Mouse (Mus musculus): ENCODE results near the gene Slc12a6. TPM values are rescaled to one million over a fixed set of nuclear protein-coding genes. Genes with fewer than 3 reads are reported as not detected.

Gene Slc12a6
- polyA plus RNA-seq, 1 experiment from 2014 or later: 17.2 TPM

GRCm38 (mm10) chr2:112381219-112381618 is 115.6 kb downstream of the Slc12a6 start:
- Histone ChIP-seq H3K9ac (no peak overlapping the region), H3K9me3 (no peaks in the 10 kb centered on the region), H3K4me1 (peaks cover 9% of the 10 kb centered on the region), H3K27ac (no peak overlapping the region), H3K36me3 (replicated peaks) (no peaks in the 10 kb centered on the region), H3K27me3 (no peaks in the 10 kb centered on the region), H3K4me3 (replicated peaks) (no peak overlapping the region), H3K4me2 (no peak overlapping the region)
- no peak for ATAC-seq (ENCODE audit: low FRiP score)
- 90% methylated on average over 1 of the region's 1 CpGs for WGBS

GRCm38 (mm10) chr2:112390843-112391242 is 125.2 kb downstream of the Slc12a6 start:
- Histone ChIP-seq H3K36me3 (replicated peaks) (no peaks in the 10 kb centered on the region), H3K4me1 (no peaks in the 10 kb centered on the region), H3K9ac (no peak overlapping the region), H3K27ac (no peak overlapping the region), H3K4me2 (no peak overlapping the region), H3K27me3 (no peaks in the 10 kb centered on the region), H3K4me3 (replicated peaks) (no peak overlapping the region), H3K9me3 (no peaks in the 10 kb centered on the region)
- ATAC-seq (ENCODE audit: low FRiP score): no peak
- WGBS: 85% methylated on average over 5 of the region's 5 CpGs

GRCm38 (mm10) chr2:112391346-112392000 is 125.8 kb downstream of the Slc12a6 start:
- no peak overlapping the region for H3K27ac ChIP-seq
- no peaks in the 10 kb centered on the region for H3K9me3 ChIP-seq
- no peaks in the 10 kb centered on the region for H3K27me3 ChIP-seq
- no peak overlapping the region for H3K9ac ChIP-seq
- WGBS: 93% methylated on average over 4 of the region's 4 CpGs
- H3K36me3 ChIP-seq (replicated peaks): no peaks in the 10 kb centered on the region
- no peaks in the 10 kb centered on the region for H3K4me1 ChIP-seq
- H3K4me3 ChIP-seq (replicated peaks): no peak overlapping the region
- H3K4me2 ChIP-seq: no peak overlapping the region
- ATAC-seq (ENCODE audit: low FRiP score): no peak

GRCm38 (mm10) chr2:112392689-112393088 is 127.1 kb downstream of the Slc12a6 start:
- ATAC-seq (ENCODE audit: low FRiP score): no peak
- 93% methylated on average over 1 of the region's 1 CpGs for WGBS

GRCm38 (mm10) chr2:112393958-112394357 is 128.3 kb downstream of the Slc12a6 start:
- ATAC-seq (ENCODE audit: low FRiP score): no peak

More at GRCm38 (mm10) chr2:112392689-112393088, 127.1 kb downstream of the Slc12a6 start:
- H3K4me3 ChIP-seq (replicated peaks): no peak overlapping the region
- no peaks in the 10 kb centered on the region for H3K4me1 ChIP-seq
- no peak overlapping the region for H3K9ac ChIP-seq
- no peaks in the 10 kb centered on the region for H3K27me3 ChIP-seq
- no peaks in the 10 kb centered on the region for H3K9me3 ChIP-seq
- no peaks in the 10 kb centered on the region for H3K36me3 ChIP-seq (replicated peaks)
- no peak overlapping the region for H3K27ac ChIP-seq
- no peak overlapping the region for H3K4me2 ChIP-seq

GRCm38 (mm10) chr2:112396649-112397048 is 131.0 kb downstream of the Slc12a6 start:
- H3K4me1 ChIP-seq: no peaks in the 10 kb centered on the region
- 80% methylated on average over 1 of the region's 1 CpGs for WGBS
- no peak overlapping the region for H3K4me3 ChIP-seq (replicated peaks)
- H3K27me3 ChIP-seq: no peaks in the 10 kb centered on the region
- ATAC-seq (ENCODE audit: low FRiP score): no peak
- no peaks in the 10 kb centered on the region for H3K36me3 ChIP-seq (replicated peaks)
- H3K27ac ChIP-seq: no peak overlapping the region
- no peak overlapping the region for H3K9ac ChIP-seq
- H3K4me2 ChIP-seq: no peak overlapping the region
- no peaks in the 10 kb centered on the region for H3K9me3 ChIP-seq

More at GRCm38 (mm10) chr2:112393958-112394357, 128.3 kb downstream of the Slc12a6 start:
- Histone ChIP-seq H3K9ac (no peak overlapping the region), H3K4me1 (no peaks in the 10 kb centered on the region), H3K27me3 (no peaks in the 10 kb centered on the region), H3K9me3 (no peaks in the 10 kb centered on the region), H3K27ac (no peak overlapping the region), H3K4me2 (no peak overlapping the region), H3K36me3 (replicated peaks) (no peaks in the 10 kb centered on the region), H3K4me3 (replicated peaks) (no peak overlapping the region)

- no peaks in the 10 kb centered on the region for H3K4me1 ChIP-seq
- ATAC-seq (ENCODE audit: low FRiP score): no peak
- H3K27me3 ChIP-seq: no peaks in the 10 kb centered on the region
- peaks cover 23% of the 10 kb centered on the region for H3K36me3 ChIP-seq (replicated peaks)
- H3K4me3 ChIP-seq (replicated peaks): no peak overlapping the region
- H3K9ac ChIP-seq: no peak overlapping the region
- no peaks in the 10 kb centered on the region for H3K9me3 ChIP-seq
- WGBS: 92% methylated on average over 3 of the region's 3 CpGs
- no peak overlapping the region for H3K4me2 ChIP-seq
- H3K27ac ChIP-seq: no peak overlapping the region
These were observed 141.4 kb downstream of the Slc12a6 start for GRCm38 (mm10) chr2:112407030-112407429.

Other genes with a start within 250 kb of the Slc12a6 start
- gene Olfr1311, start 241.4 kb upstream of the Slc12a6 start, polyA plus RNA-seq (2016; fragmentation: Nextera tagmentation; extraction: Ambion mirVana): not detected in 2 replicates
- gene Olfr1312, start 215.6 kb upstream of the Slc12a6 start, polyA plus RNA-seq (2016; fragmentation: Nextera tagmentation; extraction: Ambion mirVana): not detected in 2 replicates
- not detected in 2 replicates for gene Olfr1313, start 188.0 kb upstream of the Slc12a6 start, polyA plus RNA-seq (2016; fragmentation: Nextera tagmentation; extraction: Ambion mirVana)
- not detected in 2 replicates for gene Olfr1314, start 169.0 kb upstream of the Slc12a6 start, polyA plus RNA-seq (2016; fragmentation: Nextera tagmentation; extraction: Ambion mirVana)
- gene Olfr1315-ps1, start 150.4 kb upstream of the Slc12a6 start, polyA plus RNA-seq (2016; fragmentation: Nextera tagmentation; extraction: Ambion mirVana): not detected in 2 replicates
- gene Olfr1316, start 130.8 kb upstream of the Slc12a6 start, polyA plus RNA-seq (2016; fragmentation: Nextera tagmentation; extraction: Ambion mirVana): not detected in 2 replicates
- not detected in 2 replicates for gene Olfr1317, start 125.5 kb upstream of the Slc12a6 start, polyA plus RNA-seq (2016; fragmentation: Nextera tagmentation; extraction: Ambion mirVana)
- gene Olfr1318, start 111.6 kb upstream of the Slc12a6 start, polyA plus RNA-seq (2016; fragmentation: Nextera tagmentation; extraction: Ambion mirVana): not detected in 2 replicates
- gene Lpcat4, start 26.4 kb upstream of the Slc12a6 start, polyA plus RNA-seq (2016; fragmentation: Nextera tagmentation; extraction: Ambion mirVana): 8.2 and 13.6 TPM in 2 replicates
- not detected in 2 replicates for gene Nutm1, start 6.5 kb upstream of the Slc12a6 start, polyA plus RNA-seq (2016; fragmentation: Nextera tagmentation; extraction: Ambion mirVana)
- gene Nop10, start 3.9 kb upstream of the Slc12a6 start, polyA plus RNA-seq (2016; fragmentation: Nextera tagmentation; extraction: Ambion mirVana): 152 and 157 TPM in 2 replicates
- gene Gm21985, start 489 bp downstream of the Slc12a6 start, polyA plus RNA-seq (2016; fragmentation: Nextera tagmentation; extraction: Ambion mirVana): not detected in 2 replicates
- gene Emc4, start 102.2 kb downstream of the Slc12a6 start, polyA plus RNA-seq (2016; fragmentation: Nextera tagmentation; extraction: Ambion mirVana): 104 and 111 TPM in 2 replicates
- gene Katnbl1, start 113.4 kb downstream of the Slc12a6 start, polyA plus RNA-seq (2016; fragmentation: Nextera tagmentation; extraction: Ambion mirVana): 48.6 and 53.4 TPM in 2 replicates
- gene Emc7, start 189.2 kb downstream of the Slc12a6 start, polyA plus RNA-seq (2016; fragmentation: Nextera tagmentation; extraction: Ambion mirVana): 11.1 and 11.5 TPM in 2 replicates
- gene Chrm5, start 214.9 kb downstream of the Slc12a6 start, polyA plus RNA-seq (2016; fragmentation: Nextera tagmentation; extraction: Ambion mirVana): 0.31 TPM in 1 of 2 replicates, not detected in the other
- 5.8 and 6.6 TPM in 2 replicates for gene Aven, start 227.1 kb downstream of the Slc12a6 start, polyA plus RNA-seq (2016; fragmentation: Nextera tagmentation; extraction: Ambion mirVana)

Measured in forebrain, embryonic 12.5 days (tissue).